Mouse (Mus musculus) liver, embryonic 12.5 days (tissue): ENCODE data around the gene Syn3. TPM values are rescaled to one million over a fixed set of nuclear protein-coding genes. Genes with fewer than 3 reads are reported as not detected.

Experiments
- ATAC-seq: fragments of 200-750 bp; cut with Nextera tagmentation; 2 replicates; pipeline ENCODE4 v1.8.0; 2017; ENCODE audit warnings: moderate number of reproducible peaks, mild to moderate bottlenecking, moderate library complexity
- H3K27ac ChIP-seq: fragments of 300-500 bp; sonication (generic); 2 replicates; pipeline ENCODE4 v1.5.1; 2016; ENCODE audit warnings: mild to moderate bottlenecking
- H3K27me3 ChIP-seq: fragments of 300-500 bp; sonication (generic); replicated peaks from 2 replicates; pipeline ENCODE4 v1.6.1; 2016; ENCODE audit warnings: mild to moderate bottlenecking, moderate library complexity
- H3K36me3 ChIP-seq: fragments of 300-500 bp; sonication (generic); 2 replicates; pipeline ENCODE4 v1.6.1; 2016; ENCODE audit warnings: mild to moderate bottlenecking, moderate library complexity
- H3K4me1 ChIP-seq: fragments of 300-500 bp; sonication (generic); 2 replicates; pipeline ENCODE4 v1.6.1; 2016
- H3K4me2 ChIP-seq: fragments of 300-500 bp; sonication (generic); 2 replicates; pipeline ENCODE4 v1.6.1; 2016; ENCODE audit warnings: mild to moderate bottlenecking, moderate library complexity
- H3K4me3 ChIP-seq: fragments of 300-500 bp; sonication (generic); 2 replicates; pipeline ENCODE4 v1.5.1; 2016; ENCODE audit warnings: mild to moderate bottlenecking, moderate library complexity
- H3K9ac ChIP-seq: fragments of 300-500 bp; sonication (generic); 2 replicates; pipeline ENCODE4 v1.6.1; 2016; ENCODE audit warnings: mild to moderate bottlenecking, moderate library complexity
- H3K9me3 ChIP-seq: fragments of 300-500 bp; sonication (generic); replicated peaks from 2 replicates; pipeline ENCODE4 v1.6.1; 2016; ENCODE audit warnings: mild to moderate bottlenecking, moderate library complexity
- WGBS: fragments of 180-500 bp; shearing (Covaris S2); methylation state at CpG from one replicate; pipeline ENCODE4 v1.1.7; 2016; ENCODE audit not compliant: insufficient replicate concordance; 5-methylcytosine and 5-hydroxymethylcytosine counted together
- polyA plus RNA-seq: library from polyadenylated mRNA; unstranded; fragments of >200 nt; fragmentation: Nextera tagmentation; extraction: Ambion mirVana; gene quantifications from 2 replicates; pipeline ENCODE4 v1.2.1, GENCODE M21; 2016

Syn3 gene
- polyA plus RNA-seq, 1 experiment from 2014 or later, result 0.57 TPM

GRCm38 (mm10) chr10:86256221-86256620 lies 242.5 kb downstream of the Syn3 start:
- Histone ChIP-seq H3K9ac (no peak overlapping the region), H3K27ac (no peak overlapping the region), H3K27me3 (no peaks in the 10 kb centered on the region), H3K4me3 (no peak overlapping the region), H3K4me2 (no peak overlapping the region), H3K4me1 (no peaks in the 10 kb centered on the region), H3K36me3 (no peaks in the 10 kb centered on the region), H3K9me3 (no peaks in the 10 kb centered on the region)
- no peak for ATAC-seq
- WGBS, result 49% methylated on average over 4 of the region's 4 CpGs

- Histone ChIP-seq H3K27me3 (no peaks in the 10 kb centered on the region), H3K4me2 (no peak overlapping the region), H3K4me1 (no peaks in the 10 kb centered on the region), H3K27ac (no peak overlapping the region), H3K4me3 (no peak overlapping the region), H3K9me3 (no peaks in the 10 kb centered on the region), H3K36me3 (no peaks in the 10 kb centered on the region), H3K9ac (no peak overlapping the region)
- no peak for ATAC-seq
- 51% methylated on average over 7 of the region's 7 CpGs for WGBS
Measured at GRCm38 (mm10) chr10:86250149-86250922, 248.4 kb downstream of the Syn3 start.

- ATAC-seq, result no peak
- H3K4me1 ChIP-seq, result no peaks in the 10 kb centered on the region
- no peak overlapping the region for H3K4me2 ChIP-seq
- no peak overlapping the region for H3K27ac ChIP-seq
- H3K4me3 ChIP-seq, result no peak overlapping the region
- H3K9me3 ChIP-seq, result no peaks in the 10 kb centered on the region
- H3K27me3 ChIP-seq, result no peaks in the 10 kb centered on the region
- no peak overlapping the region for H3K9ac ChIP-seq
- no peaks in the 10 kb centered on the region for H3K36me3 ChIP-seq
- 47% methylated on average over 1 of the region's 1 CpGs for WGBS
Measured at GRCm38 (mm10) chr10:86249283-86249682, 249.4 kb downstream of the Syn3 start.

- H3K9me3 ChIP-seq, result no peaks in the 10 kb centered on the region
- no peaks in the 10 kb centered on the region for H3K36me3 ChIP-seq
- ATAC-seq, result no peak
- H3K4me2 ChIP-seq, result no peak overlapping the region
- no peak overlapping the region for H3K4me3 ChIP-seq
- no peak overlapping the region for H3K9ac ChIP-seq
- WGBS, result 75% methylated on average over 3 of the region's 3 CpGs
- H3K27ac ChIP-seq, result no peak overlapping the region
- no peaks in the 10 kb centered on the region for H3K27me3 ChIP-seq
- H3K4me1 ChIP-seq, result no peaks in the 10 kb centered on the region
Measured at GRCm38 (mm10) chr10:86248807-86249206, 249.9 kb downstream of the Syn3 start.

- H3K27ac ChIP-seq, result no peak overlapping the region
- ATAC-seq, result no peak
Measured at GRCm38 (mm10) chr10:86248131-86248740, 250.5 kb downstream of the Syn3 start.

GRCm38 (mm10) chr10:86245396-86245795 lies 253.3 kb downstream of the Syn3 start:
- Histone ChIP-seq H3K4me3 (no peak overlapping the region), H3K9ac (no peak overlapping the region), H3K4me1 (no peaks in the 10 kb centered on the region), H3K27me3 (no peaks in the 10 kb centered on the region), H3K4me2 (no peak overlapping the region), H3K36me3 (no peaks in the 10 kb centered on the region), H3K27ac (no peak overlapping the region), H3K9me3 (no peaks in the 10 kb centered on the region)
- 60% methylated on average over 7 of the region's 7 CpGs for WGBS
- ATAC-seq, result no peak

More at GRCm38 (mm10) chr10:86248131-86248740, 250.5 kb downstream of the Syn3 start:
- Histone ChIP-seq H3K4me3 (no peak overlapping the region), H3K4me1 (no peaks in the 10 kb centered on the region), H3K9me3 (no peaks in the 10 kb centered on the region), H3K36me3 (no peaks in the 10 kb centered on the region), H3K4me2 (no peak overlapping the region), H3K9ac (no peak overlapping the region), H3K27me3 (no peaks in the 10 kb centered on the region)
- WGBS, result 58% methylated on average over 10 of the region's 10 CpGs

GRCm38 (mm10) chr10:86243525-86243924 lies 255.2 kb downstream of the Syn3 start:
- 76% methylated on average over 6 of the region's 6 CpGs for WGBS
- Histone ChIP-seq H3K9me3 (no peaks in the 10 kb centered on the region), H3K27ac (no peak overlapping the region), H3K27me3 (no peaks in the 10 kb centered on the region), H3K4me3 (no peak overlapping the region), H3K9ac (no peak overlapping the region), H3K4me1 (no peaks in the 10 kb centered on the region), H3K36me3 (no peaks in the 10 kb centered on the region), H3K4me2 (no peak overlapping the region)
- no peak for ATAC-seq

- Histone ChIP-seq H3K4me1 (no peaks in the 10 kb centered on the region), H3K36me3 (no peaks in the 10 kb centered on the region), H3K9ac (no peak overlapping the region), H3K4me2 (no peak overlapping the region), H3K27ac (no peak overlapping the region), H3K4me3 (no peak overlapping the region), H3K27me3 (no peaks in the 10 kb centered on the region), H3K9me3 (no peaks in the 10 kb centered on the region)
- ATAC-seq, result no peak
- 77% methylated on average over 3 of the region's 3 CpGs for WGBS
Measured at GRCm38 (mm10) chr10:86242721-86243120, 256.0 kb downstream of the Syn3 start.

GRCm38 (mm10) chr10:86230006-86230405 lies 268.7 kb downstream of the Syn3 start:
- WGBS, result 70% methylated on average over 6 of the region's 6 CpGs
- no peaks in the 10 kb centered on the region for H3K36me3 ChIP-seq
- H3K9me3 ChIP-seq, result no peaks in the 10 kb centered on the region
- no peaks in the 10 kb centered on the region for H3K4me1 ChIP-seq
- H3K4me2 ChIP-seq, result no peak overlapping the region
- H3K9ac ChIP-seq, result no peak overlapping the region
- ATAC-seq, result no peak
- H3K4me3 ChIP-seq, result no peak overlapping the region
- no peak overlapping the region for H3K27ac ChIP-seq
- no peaks in the 10 kb centered on the region for H3K27me3 ChIP-seq

GRCm38 (mm10) chr10:86225480-86225879 lies 273.2 kb downstream of the Syn3 start:
- no peak overlapping the region for H3K4me2 ChIP-seq
- H3K9ac ChIP-seq, result no peak overlapping the region
- no peaks in the 10 kb centered on the region for H3K4me1 ChIP-seq
- WGBS, result 69% methylated on average over 3 of the region's 3 CpGs
- no peaks in the 10 kb centered on the region for H3K9me3 ChIP-seq
- no peak for ATAC-seq
- H3K27ac ChIP-seq, result no peak overlapping the region
- H3K27me3 ChIP-seq, result no peaks in the 10 kb centered on the region
- H3K36me3 ChIP-seq, result no peaks in the 10 kb centered on the region
- H3K4me3 ChIP-seq, result no peak overlapping the region

- no peak overlapping the region for H3K4me3 ChIP-seq
- H3K36me3 ChIP-seq, result no peaks in the 10 kb centered on the region
- H3K4me2 ChIP-seq, result no peak overlapping the region
- no peaks in the 10 kb centered on the region for H3K9me3 ChIP-seq
- no peaks in the 10 kb centered on the region for H3K4me1 ChIP-seq
- H3K9ac ChIP-seq, result no peak overlapping the region
- H3K27me3 ChIP-seq, result no peaks in the 10 kb centered on the region
- 77% methylated on average over 3 of the region's 3 CpGs for WGBS
- no peak overlapping the region for H3K27ac ChIP-seq
- ATAC-seq, result no peak
Measured at GRCm38 (mm10) chr10:86218984-86219383, 279.7 kb downstream of the Syn3 start.

- WGBS, result 74% methylated on average over 2 of the region's 2 CpGs
- Histone ChIP-seq H3K4me1 (no peaks in the 10 kb centered on the region), H3K4me3 (no peak overlapping the region), H3K27me3 (no peaks in the 10 kb centered on the region), H3K27ac (no peak overlapping the region), H3K36me3 (no peaks in the 10 kb centered on the region), H3K9ac (no peak overlapping the region), H3K4me2 (no peak overlapping the region), H3K9me3 (no peaks in the 10 kb centered on the region)
- ATAC-seq, result no peak
Measured at GRCm38 (mm10) chr10:86216836-86217235, 281.9 kb downstream of the Syn3 start.
